Mouse (Mus musculus): ENCODE data around the gene Gprc5a.

Gene Gprc5a

DNA sequence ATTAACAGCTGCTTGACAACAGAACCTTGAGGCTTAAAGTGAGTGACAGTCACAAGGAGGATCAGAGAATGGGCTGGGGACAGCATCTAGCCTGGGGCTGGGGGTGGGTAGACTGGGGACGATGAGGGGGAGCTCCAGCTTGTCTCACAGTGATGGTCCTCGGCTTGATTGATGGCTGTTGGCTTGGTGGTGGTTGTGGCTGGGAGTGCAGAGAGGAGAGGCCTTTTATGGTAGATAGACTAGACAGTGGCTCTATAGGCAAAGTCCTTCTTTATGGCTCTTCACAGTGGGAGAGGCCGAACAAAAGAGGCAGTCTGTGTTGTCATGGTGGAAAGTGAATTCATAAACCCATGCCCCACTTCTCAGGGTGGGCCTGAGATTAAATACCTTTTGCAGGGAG lies 10.8 kb downstream of the Gprc5a start:
- no peak for DNase-seq

DNA sequence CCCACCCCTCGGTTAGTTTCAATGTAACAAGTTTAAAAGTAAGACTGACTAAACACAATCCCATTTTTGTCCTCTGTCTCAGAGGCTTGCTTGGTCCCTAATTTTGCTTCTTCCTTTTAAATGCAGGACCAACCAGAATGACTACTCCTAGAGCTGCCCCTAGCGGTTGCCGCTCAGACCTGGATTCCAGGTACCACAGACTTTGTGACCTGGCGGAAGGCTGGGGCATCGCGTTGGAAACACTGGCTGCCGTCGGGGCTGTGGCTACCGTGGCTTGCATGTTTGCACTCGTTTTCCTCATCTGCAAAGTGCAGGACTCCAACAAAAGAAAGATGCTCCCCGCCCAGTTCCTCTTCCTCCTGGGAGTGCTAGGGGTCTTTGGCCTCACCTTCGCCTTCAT lies 13.0 kb downstream of the Gprc5a start:
- DNase-seq: no peak

DNA sequence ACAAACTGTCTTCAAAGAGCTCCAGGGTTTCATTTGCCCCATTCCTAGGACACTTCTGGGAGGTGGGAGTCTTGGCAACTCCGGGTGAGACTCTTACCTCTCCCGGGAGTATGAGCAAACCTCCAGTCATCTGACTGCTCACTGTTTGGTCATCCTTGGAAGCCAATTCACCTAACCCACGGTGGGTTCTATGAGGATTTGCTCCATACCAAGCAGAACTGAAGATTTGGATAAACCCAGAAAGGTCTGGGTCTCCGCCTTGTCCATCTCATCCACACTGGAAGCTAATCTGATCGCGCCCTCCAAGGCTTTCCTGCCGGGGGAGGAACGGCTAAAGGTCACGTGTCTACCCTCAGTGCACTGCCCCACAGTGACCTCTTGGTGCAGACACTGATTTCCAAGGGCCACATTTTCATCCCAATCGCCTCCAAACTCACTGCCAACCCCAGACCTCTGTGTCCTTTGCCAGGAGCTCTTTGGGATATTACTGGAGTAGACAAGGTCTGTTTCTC lies 18.6 kb downstream of the Gprc5a start:
- DNase-seq: no peak

DNA sequence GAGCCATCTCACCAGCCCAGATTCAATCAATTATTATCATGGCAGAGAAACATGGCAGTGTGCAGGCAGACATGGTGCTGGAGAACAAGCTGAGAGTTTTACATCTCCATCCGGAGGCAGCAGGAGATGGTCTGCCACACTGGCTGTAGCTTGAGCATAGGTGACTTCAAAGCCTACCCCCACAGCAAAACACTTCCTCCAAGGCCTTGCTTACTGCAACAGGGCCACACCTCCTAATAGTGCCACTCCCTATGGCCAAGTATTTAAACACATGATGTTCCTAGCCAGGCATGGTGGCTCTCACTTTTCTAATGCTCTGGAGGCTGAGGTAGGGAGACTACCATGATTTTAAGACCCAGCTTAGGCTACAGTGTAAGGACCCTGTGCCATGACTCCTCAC lies 20.3 kb downstream of the Gprc5a start:
- no peak for DNase-seq

DNA sequence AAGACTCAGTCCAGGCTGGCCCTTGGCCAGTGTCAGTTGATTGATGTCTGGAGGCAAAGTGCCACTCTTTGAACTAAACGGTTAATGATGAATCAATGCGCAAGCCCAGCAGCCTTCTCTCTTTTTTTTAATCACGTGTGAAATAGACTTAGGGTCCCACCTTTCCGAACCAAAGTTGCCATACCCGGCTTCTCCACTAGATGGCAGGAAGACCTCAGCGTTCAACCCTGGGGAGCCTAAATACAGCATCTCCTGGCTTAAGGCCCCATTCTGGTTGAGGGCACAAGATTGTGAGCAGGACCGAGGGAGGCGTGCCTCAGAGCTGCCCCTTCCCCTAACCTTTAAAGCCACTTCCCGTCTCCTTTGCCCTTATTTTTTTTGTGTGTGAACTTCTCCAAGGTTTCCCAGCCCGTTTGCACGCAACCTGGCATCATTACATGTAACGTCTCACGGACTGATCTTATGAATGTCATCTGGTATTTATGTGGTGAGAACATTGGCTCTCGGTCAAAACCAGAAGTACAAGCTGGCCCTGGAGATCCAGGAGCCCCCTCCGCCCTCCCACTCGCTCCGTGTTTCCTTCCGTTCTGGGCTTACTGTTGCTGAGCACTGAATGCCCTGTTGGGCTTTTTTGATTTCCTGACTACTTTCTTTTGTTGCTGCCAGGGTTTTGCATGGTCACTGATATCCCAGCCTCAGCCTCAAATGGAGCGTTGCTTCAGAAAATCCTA lies 22.4 kb downstream of the Gprc5a start:
- peak; percentile 49 for DNase-seq

DNA sequence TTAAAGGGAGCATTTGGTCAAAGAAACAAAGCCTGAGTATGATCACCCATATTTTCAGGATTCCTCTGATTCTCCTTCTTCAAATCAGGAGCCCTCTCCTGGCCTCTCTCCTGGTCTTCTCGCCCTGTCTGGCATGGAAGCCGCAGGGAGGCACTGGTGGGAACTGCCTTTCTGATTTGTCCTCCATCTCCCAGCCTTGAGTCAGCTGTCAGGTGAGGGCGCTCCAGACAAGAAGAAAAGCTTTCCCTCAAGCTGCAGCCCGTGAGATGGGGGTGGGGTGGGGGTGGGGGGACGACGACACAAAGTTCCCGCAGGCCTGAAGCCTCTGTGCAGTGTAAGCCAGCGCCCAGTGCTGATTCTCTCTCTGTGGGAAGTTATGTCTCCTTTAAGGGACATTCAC lies 24.3 kb downstream of the Gprc5a start:
- no peak for DNase-seq

DNA sequence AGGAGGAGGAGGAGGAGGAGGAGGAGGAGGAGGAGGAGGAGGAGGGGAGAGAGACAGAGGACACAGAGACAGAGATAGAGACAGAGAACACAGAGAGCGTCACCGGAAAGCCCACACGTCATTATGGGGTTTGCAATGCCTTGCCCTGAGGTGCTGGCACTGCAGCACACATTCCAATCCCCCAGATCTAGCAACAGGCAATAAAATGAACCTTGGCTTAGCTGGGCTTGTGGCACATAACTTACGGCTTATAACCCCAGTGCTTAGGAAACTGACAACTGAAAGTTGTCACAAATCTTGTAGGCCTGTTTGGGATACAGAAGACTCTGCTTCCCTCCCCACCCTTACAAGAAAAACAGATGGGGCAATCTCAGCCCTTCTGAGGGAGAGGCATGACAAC lies 25.2 kb downstream of the Gprc5a start:
- no peak for DNase-seq

DNA sequence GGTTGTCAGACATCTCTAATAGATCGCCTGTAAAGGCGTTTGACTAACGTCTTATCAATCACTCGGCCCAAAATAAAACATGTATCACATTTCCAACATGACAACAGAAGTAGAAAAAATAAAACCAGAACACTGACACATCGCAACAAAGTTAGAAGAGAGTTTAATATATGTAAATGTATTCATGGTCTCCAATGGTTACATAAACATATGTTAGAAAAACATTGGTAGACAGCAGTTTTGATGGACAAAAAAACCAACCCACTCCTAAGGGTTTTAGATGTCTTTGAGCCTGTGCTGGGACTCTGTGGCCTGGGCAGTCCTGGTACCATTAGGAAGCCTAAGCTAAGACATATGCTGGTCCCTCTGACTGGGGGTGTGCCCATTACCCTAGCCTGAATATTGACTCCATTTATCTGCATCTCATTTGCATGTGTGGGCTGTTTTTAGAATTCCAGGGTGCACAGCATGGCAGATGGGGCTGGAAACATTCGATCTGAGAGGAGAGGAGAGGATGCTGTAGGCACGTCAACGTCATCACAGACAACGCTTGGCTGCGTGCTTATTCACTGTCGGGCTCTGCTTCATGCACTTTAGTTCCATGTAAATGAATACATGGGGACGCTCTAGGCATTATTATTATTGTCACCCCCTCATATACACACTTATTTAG lies 27.5 kb downstream of the Gprc5a start:
- no peak for DNase-seq

DNA sequence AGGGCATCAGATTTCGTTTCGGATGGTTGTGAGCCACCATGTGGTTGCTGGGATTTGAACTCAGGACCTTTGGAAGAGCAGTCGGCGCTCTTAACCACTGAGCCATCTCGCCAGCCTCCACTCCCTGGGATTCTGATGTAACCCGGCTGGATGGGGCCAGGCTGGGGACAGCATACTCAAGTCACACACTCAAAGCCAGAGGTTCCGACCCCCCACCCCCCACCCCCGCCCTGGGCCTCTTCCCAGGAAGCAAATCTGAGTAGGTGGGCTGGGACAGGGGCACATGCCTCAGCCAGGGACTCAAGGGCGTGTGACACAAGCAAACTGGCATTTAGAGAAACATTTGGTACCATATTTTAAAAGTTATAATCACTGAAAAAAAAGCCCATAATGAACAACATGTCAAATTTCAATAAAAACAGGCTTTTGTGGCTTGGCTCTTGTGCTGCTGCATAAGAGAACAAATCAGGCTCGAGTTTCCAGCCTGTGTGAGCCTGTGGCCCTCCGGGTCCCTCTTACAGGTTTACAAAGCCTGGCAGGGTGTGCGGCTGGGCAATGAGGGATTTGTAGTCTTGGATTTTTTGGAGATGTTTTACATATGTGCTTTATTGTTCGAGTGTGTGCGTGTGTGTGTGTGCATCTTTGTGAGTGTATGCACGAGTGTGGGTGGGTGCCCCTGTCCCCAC lies 35.5 kb downstream of the Gprc5a start:
- DNase-seq: no peak

DNA sequence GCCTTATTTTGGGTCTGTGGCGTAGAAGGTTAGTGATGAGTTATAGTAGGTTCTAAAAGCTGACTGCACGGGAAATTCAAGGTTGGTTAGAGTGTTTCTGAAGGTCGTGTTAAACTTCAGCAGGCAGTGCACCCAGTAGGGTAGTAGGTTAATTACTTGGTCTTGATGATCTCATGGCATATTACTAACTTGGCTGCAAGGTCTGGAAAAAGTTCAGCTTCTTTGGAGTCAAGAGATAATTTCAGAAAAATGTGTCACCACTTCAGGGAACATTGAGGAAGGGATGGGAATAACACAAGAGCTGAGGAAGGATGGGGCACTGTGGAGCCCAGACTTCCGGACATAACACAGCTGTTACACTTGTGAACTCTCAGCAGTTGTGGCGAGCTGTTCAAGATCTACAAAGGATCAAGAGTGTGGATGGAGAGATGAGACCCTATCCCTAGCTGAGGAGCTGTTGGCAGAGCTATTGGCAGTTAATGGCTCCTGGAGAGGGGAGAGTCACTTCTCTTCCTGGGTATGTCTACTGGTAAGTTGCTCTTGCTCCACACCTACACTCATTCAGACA lies 37.4 kb downstream of the Gprc5a start:
- DNase-seq: no peak

DNA sequence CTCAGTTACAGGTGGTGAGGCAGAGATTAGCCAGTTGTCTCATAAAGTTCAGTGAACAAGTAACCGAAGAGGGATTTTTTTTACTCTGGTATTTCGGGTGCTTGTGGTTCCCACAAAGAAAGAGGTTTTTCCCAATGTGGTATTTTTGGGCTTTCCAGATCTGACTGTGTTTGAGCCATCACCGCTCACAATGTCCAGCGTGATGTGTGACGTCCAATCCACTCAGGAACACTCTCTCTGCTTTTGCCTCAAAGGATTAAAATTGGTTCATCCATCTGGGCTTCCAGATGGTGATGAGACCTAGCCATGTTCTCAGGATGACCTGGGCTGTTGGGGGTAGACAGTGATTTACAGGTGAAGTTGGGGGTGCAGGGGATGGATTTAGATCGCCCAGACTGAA lies 41.6 kb downstream of the Gprc5a start:
- no peak for DNase-seq

DNA sequence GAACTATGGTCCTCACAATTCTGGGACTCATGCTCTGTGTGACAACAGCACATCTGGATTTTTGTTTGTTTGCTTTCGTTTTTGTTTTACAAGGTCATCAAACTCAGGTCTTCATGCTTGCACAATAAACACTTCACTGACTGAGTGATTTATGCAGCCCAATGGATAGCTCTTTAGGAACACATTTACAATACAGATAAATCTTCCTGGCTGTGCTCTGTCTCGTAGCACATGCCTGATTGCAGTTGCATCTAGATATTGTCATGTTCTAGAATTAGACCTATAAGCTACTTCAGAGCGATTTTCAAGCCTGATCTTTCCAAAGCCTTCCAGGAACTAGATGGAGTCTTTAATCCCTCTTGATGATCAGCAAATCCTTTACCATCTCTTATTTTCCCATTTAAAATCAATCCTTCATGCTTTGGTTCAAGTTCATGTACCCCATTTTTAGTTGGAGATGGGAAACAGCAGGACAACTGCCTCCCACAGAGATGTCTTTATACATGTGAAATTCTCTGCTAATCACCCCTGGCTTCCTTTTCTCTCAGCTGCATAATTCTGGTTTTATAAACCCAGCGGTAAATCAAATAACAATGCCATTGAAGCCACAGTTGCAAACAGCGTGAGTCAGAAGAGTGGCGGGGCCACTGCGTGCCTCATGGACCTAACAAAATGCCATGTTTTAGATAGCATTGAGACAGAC lies 47.1 kb downstream of the Gprc5a start:
- no peak for DNase-seq

DNA sequence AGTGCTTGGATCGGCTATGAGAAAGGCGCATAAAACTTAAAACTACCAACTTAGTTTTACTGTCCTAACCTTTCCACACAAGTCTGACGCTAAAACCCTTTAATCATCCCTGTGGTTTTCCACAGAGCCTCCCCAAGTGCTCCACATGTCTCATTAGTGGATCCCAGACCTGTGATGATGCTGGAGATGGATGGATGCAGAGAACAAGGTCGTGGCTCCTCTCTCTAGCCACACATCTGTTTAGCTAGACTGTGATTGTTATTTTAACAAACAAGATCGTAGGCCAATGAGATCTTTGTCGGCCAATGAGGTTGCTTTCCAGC lies 47.6 kb downstream of the Gprc5a start:
- no peak for DNase-seq

DNA sequence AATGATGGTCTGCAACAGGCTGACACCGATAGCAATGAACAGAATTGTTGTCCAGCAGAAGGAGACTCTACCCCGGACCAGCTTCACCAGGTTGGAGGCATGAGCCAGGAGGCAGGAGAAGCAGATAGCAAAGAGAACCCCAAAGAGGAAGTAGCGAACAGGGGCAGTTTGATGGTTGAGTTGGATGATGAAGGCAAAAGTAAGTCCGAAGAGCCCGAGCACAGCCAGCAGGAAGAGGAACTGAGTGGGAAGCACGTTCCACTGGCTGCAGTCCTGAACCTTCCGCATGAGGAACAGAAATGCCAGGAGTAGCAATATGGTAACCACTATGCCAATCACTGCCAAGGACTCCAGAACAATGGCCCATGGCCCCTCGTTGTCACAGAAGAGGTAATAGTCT lies 51.0 kb downstream of the Gprc5a start:
- no peak for DNase-seq

DNA sequence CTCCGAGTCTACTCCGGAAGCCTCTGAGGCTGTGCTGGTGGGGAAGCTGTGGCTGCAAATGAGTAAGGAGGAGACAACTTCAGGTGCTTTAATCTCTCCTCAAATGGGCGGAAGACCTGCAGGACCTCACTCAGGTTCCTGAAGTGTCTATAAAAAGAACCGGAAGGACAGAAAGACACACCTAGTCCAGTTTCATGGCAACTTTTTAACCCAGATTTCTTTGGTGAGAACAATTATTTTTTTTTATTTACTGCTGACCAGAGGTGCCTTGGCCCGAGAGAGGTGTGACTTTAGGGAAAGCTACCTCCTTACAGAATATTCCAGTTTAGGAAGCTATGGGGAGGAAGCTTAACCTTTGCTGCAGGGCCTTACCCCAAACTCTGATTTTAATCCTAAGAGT lies 52.7 kb downstream of the Gprc5a start, which contains the start of gene Gprc5d:
Gene Gprc5d (minus strand): TSS at position 101 of the 400 bp plus-strand sequence.
- DNase-seq: no peak

DNA sequence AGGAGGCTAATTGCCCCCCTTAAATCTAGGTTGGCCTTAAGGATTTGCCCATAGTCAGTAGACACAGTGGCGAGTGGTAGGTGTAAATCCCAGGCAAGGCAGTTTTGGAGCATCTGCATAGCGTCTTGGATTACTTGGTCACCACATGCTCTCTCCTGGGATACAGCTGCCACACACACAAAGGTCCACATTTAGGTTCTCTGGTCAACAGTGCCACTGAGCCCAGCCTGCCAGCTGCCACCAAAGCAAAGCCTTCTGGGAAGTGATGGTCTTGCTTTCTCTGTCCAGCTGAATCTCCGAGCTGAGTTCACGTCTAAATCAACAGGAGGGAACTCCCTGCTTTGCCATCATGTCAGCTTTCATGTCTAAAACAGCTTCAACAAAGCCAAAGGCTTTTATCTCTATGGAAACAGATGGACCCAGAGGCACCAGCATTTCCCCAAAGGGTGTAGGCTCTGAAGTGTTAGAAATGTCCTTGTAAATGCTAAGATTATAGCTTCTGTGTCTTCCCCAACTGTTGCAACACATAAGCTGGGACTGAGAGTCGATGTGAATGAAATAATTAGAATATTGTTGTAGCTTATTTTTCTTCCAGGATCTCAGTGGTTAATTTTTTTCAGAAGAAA lies 59.4 kb downstream of the Gprc5a start:
- no peak for DNase-seq

DNA sequence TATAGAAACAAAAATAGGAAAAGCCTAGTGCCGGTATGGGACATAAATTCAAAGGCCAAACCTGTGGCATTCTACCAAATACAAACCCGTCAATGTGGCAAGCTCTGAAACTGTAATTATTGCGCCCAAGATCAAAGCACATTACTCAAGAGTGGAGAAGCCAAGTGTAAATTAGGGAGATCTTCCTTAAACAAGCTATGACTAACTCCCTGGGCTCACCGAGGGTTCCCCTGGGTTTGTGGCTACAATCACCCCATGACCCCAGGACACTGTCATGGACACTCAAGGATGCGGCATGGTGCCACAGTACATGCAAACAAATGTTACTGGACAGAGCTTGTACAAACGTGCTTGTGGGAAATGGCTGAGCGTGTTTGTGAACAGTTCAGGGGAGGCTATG lies 67.6 kb downstream of the Gprc5a start:
- DNase-seq: no peak

DNA sequence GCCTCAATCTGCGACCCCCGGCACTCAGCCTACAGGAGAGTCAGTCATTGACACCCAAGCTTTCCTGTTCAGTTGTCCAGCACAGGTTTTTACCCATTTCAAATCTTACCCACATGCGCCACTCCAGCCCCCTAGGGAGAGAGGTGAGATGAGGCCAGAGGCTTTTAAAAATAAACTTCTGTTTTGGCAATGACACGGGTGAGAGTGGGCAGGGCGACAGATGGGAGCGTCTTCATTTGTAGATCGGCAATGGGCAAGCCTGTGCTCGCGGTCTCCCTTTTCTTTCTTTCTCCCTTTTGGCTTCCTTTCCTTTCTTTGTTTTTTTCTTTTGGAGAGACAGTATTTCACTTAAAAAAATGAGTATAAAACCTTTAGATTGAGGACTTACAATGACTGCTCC lies 68.0 kb downstream of the Gprc5a start:
- no peak for DNase-seq
